Mouse (Mus musculus) testis, postnatal 14 days (tissue): Measurements from ENCODE around the gene Kdelr1.
A peak's percentile ranks its signal among the peaks of the same experiment; 100 is the strongest.
"Not testable (repeated sequence)": the region's sequence is repeated elsewhere in the genome, so short reads cannot be mapped to it uniquely, and the experiment has no call there.

Source experiments
- DNase-seq: peaks from one replicate; pipeline ENCODE4 v3.0.0; 2021; ENCODE audit warnings: low spot score

The Kdelr1 gene

GRCm38 (mm10) chr7:45870282-45871058 lies 2.1 kb upstream of the Kdelr1 start:
- no peak for DNase-seq

DNA sequence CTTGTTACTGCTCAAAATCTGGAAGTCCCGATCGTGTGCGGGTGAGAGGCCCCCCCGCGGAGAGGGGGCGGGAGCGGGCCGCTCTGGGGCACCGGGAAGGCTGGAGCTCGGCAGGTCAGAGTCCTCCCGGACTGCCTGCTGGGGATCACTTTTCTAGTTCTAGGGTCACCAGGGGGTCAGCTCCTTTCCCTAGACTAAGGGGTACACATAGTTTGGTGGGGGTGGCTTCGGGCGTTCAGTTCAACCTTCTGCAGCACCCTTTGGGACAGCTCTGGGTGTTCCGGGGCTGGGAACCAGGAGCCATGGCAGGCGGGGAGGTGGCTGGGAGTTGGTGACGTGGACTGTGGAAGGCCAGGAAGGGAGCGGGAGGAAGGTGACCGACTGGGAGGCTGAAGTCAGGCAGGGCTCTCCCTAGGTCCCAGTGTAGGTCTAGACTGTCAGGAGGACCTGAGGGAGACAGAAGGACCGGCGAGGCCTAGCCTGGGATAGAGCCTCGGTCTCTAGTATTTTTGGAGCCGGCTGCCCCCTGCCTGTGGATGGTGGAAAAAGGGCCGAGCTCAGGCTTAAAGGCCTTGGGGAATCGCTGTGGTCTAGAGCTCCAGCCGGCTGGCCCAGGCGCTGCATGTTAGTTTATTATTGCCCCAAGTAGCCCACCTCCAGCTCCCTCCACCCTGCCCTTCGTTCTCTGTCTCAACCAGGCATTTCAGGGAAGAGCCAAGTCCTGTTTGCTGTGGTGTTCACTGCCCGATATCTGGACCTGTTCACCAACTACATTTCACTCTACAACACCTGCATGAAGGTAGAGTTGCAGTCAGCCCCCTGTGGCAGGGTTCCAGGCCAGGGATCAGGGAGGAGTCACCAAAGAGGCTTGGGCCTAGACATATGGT lies 732 bp downstream of the Kdelr1 start:
- peak; percentile 57 for DNase-seq

- no peak for DNase-seq
These were observed 4.3 kb downstream of the Kdelr1 start for GRCm38 (mm10) chr7:45876895-45877294.

DNA sequence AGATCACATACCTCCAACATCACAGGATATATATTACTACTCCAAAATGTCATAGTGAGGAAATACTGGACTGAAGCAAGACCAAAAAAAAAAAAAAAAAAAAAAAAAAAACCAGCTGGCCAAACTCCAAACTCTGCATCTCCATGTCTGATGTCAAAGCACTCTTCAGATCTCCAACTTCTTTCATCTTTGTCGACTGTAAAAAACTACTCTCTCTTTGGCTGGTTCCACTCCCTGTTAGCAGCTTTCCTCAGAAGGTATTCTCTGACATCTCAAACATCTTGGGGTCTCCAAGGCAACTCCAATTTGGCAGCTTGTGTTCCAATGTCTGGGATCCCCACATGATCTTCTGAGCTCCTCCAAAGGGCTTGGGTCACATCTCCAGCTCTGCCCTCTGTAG lies 5.7 kb downstream of the Kdelr1 start, which contains the start of gene Grin2d:
Grin2d (minus strand) TSS at position 101 of the 400 bp plus-strand sequence.
- DNase-seq = not testable (repeated sequence)

DNA sequence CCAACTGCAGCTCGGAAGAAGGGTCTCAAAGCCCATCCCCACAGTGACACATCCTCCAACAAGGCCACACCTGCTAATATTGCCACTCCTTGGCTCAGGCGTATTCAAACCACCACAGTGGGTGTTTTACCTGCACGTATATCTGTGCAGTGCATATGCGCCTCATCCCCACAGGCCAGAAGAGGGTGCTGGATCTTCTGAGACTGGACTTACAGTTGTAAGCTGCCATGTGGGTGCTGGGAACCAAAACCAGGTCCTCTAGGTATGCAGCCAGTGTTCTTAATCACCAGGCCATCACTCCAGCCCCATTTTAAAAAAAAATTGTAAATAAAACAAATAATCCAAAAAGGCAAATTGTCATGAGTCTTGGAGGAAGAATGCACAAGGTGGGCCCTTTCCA lies 8.0 kb downstream of the Kdelr1 start:
- no peak for DNase-seq

GRCm38 (mm10) chr7:45881011-45881410 lies 8.4 kb downstream of the Kdelr1 start:
- DNase-seq = no peak

- no peak for DNase-seq
These were observed 14.7 kb downstream of the Kdelr1 start for GRCm38 (mm10) chr7:45887246-45887645.

GRCm38 (mm10) chr7:45892651-45893050 lies 20.1 kb downstream of the Kdelr1 start:
- DNase-seq = no peak

- no peak for DNase-seq
These were observed 23.5 kb downstream of the Kdelr1 start for GRCm38 (mm10) chr7:45895931-45896516.

GRCm38 (mm10) chr7:45896517-45897257 lies 24.1 kb downstream of the Kdelr1 start, which contains the start of the genes Syngr4 and Tmem143:
Gene Syngr4 (minus strand): TSS chr7:45896714.
Gene Tmem143 (plus strand): TSS chr7:45896941.
- peak; percentile 98 for DNase-seq

DNA sequence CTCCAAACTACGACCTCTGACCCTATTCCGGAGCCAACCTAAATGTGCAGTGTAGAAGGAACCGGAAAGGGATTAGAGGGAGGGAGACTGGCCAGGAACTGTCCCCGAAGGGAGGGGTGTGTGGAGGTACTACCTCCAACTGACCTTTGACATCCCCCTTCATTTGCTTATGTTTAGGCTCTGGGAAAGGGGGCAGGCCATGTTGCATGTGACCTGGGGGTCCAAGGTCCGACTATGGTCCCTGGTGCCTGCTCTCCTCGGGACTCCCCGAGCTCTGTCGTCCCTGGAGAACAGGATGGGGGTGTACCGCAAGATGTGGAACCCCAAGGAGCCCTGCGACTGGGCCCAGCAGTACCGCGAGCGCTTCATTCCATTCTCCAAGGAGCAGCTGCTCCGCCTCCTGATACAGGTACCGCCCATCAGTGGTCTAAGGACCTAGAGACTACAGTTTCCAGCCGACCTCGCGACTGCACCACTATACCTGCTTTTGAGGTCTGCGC lies 24.7 kb downstream of the Kdelr1 start:
- peak; percentile 71 for DNase-seq

- DNase-seq = not testable (repeated sequence)
These were observed 25.6 kb downstream of the Kdelr1 start for GRCm38 (mm10) chr7:45898125-45898524.

DNA sequence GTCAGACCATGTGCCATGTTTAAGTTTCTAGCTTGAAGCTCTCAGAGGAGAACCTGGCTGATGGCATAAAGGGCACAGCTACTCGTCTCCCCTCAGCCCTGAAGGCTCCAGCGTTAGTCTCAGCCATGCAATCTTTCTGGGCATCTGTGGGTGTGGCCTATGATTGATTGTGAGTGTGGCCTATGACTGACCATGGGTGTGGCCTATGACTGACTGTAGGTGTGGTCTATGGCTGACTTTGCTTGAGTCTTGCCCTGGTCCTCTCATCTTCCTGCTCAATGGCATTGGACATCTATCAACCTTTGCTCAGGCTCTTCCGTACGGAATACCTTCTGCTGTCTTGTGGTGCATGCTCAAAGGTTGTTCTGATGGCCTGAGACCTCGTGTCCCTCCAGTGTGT lies 29.0 kb downstream of the Kdelr1 start:
- no peak for DNase-seq

GRCm38 (mm10) chr7:45902481-45903002 lies 30.0 kb downstream of the Kdelr1 start:
- DNase-seq = no peak

DNA sequence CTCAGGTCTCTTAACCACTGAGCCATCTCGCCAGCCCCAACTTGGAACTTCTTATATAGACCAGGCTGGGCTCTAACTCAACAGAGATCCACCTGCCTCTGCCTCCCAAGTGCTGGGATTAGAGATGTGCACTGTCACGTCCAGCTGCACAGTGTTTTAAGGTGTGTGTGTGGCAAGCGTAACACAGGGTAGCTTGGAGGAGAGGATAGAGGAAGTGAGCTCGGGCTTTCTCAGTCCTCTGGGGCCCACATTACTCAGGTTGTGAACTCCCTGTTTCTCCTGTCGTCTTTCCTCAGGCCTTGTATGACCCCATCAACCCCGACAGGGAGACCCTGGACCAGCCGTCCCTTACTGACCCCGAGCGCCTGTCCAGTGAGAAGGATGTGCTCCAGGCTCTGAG lies 34.0 kb downstream of the Kdelr1 start:
- no peak for DNase-seq

- DNase-seq = no peak
These were observed 35.8 kb downstream of the Kdelr1 start for GRCm38 (mm10) chr7:45908384-45908783.

- DNase-seq = no peak
These were observed 36.6 kb downstream of the Kdelr1 start for GRCm38 (mm10) chr7:45909145-45909544.

DNA sequence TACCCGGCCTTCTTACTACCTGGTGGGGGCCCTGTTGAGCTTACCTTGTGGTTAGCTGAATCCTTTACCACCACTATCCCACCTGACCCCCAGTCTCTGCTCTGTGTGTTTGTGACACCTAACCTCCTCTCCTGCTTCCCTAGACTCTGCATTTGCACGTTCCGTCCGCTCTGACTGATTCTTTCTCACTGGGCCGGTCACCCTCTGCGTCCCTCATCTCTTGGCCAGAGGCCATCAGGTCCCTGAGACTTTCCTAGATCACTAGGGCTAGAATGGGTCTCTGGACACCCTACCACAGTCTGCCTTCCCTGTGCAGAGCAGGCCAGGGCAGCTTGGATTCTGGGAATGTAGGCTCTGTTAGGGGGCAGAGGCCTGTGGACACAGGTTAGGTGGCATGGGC lies 41.5 kb downstream of the Kdelr1 start:
- DNase-seq = no peak

DNA sequence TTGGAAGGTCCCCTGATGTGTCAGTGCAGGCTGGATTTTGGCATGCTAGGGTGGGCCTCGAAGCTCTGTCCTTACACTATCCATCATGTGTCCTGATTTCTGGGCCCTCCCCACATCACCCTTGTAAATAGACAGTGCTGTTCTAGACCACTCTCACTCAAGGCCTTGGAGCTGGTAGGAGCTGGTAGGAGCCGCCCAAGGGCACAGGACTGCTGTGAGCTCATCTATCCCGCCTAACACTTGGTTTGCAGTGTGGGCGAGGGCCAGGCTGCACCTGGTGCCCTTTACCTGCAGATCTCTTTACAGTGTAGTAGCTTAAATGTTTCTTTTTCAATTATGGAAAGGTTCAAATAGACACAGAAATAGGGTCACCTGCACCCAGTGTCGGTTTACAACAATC lies 42.4 kb downstream of the Kdelr1 start:
- DNase-seq = no peak

GRCm38 (mm10) chr7:45916056-45917003 lies 43.8 kb downstream of the Kdelr1 start:
- peak; percentile 83 for DNase-seq
